Mouse (Mus musculus) hindbrain, embryonic 16.5 days (tissue): Measurements from ENCODE around the gene Tnfrsf23. TPM values are rescaled to one million over a fixed set of nuclear protein-coding genes. Genes with fewer than 3 reads are reported as not detected.

Experiments
- ATAC-seq: fragments of 200-750 bp; cut with Nextera tagmentation; 2 replicates; pipeline ENCODE4 v1.8.0; 2017; ENCODE audit warnings: moderate TSS enrichment, moderate library complexity
- H3K27ac ChIP-seq: fragments of 300-500 bp; sonication (generic); 2 replicates; pipeline ENCODE4 v1.5.1; 2014; ENCODE audit warnings: low read depth, mild to moderate bottlenecking, control low read depth, low read length, moderate library complexity
- H3K27me3 ChIP-seq: fragments of 300-500 bp; sonication (generic); replicated peaks from 2 replicates; pipeline ENCODE4 v1.6.1; 2014; ENCODE audit warnings: low read length; ENCODE audit not compliant: control insufficient read depth, insufficient read depth
- H3K36me3 ChIP-seq: fragments of 300-500 bp; sonication (generic); 2 replicates; pipeline ENCODE4 v1.6.1; 2014; ENCODE audit warnings: mild to moderate bottlenecking, low read length, moderate library complexity, mixed read lengths; ENCODE audit not compliant: control insufficient read depth, insufficient read depth
- H3K4me1 ChIP-seq: fragments of 300-500 bp; sonication (generic); 2 replicates; pipeline ENCODE4 v1.6.1; 2014; ENCODE audit warnings: low read depth, low read length; ENCODE audit not compliant: control insufficient read depth, insufficient read depth
- H3K4me2 ChIP-seq: fragments of 300-500 bp; sonication (generic); 2 replicates; pipeline ENCODE4 v1.6.1; 2014; ENCODE audit warnings: mild to moderate bottlenecking, low read length, control low read depth, moderate library complexity
- H3K4me3 ChIP-seq: fragments of 300-500 bp; sonication (generic); 2 replicates; pipeline ENCODE4 v1.5.1; 2014; ENCODE audit warnings: mild to moderate bottlenecking, low read length, control low read depth, moderate library complexity
- H3K9ac ChIP-seq: fragments of 300-500 bp; sonication (generic); 2 replicates; pipeline ENCODE4 v1.6.1; 2014; ENCODE audit warnings: low read depth, mild to moderate bottlenecking, control low read depth, low read length, moderate library complexity
- H3K9me3 ChIP-seq: fragments of 300-500 bp; sonication (generic); 2 replicates; pipeline ENCODE4 v1.6.1; 2014; ENCODE audit warnings: mild to moderate bottlenecking, low read length, moderate library complexity; ENCODE audit not compliant: control insufficient read depth
- WGBS: fragments of 180-500 bp; shearing (Covaris S2); extraction: QIAGEN DNeasy Blood & Tissue Kit; methylation state at CpG from one replicate; pipeline ENCODE4 v1.1.7; 2014; 5-methylcytosine and 5-hydroxymethylcytosine counted together
- polyA plus RNA-seq: library from polyadenylated mRNA; unstranded; fragments of >200 nt; fragmentation: Nextera tagmentation; extraction: Ambion mirVana; gene quantifications from 2 replicates; pipeline ENCODE4 v1.2.1, GENCODE M21; 2015

The Tnfrsf23 gene
- 0.71 and 1.5 TPM in 2 replicates for polyA plus RNA-seq

DNA sequence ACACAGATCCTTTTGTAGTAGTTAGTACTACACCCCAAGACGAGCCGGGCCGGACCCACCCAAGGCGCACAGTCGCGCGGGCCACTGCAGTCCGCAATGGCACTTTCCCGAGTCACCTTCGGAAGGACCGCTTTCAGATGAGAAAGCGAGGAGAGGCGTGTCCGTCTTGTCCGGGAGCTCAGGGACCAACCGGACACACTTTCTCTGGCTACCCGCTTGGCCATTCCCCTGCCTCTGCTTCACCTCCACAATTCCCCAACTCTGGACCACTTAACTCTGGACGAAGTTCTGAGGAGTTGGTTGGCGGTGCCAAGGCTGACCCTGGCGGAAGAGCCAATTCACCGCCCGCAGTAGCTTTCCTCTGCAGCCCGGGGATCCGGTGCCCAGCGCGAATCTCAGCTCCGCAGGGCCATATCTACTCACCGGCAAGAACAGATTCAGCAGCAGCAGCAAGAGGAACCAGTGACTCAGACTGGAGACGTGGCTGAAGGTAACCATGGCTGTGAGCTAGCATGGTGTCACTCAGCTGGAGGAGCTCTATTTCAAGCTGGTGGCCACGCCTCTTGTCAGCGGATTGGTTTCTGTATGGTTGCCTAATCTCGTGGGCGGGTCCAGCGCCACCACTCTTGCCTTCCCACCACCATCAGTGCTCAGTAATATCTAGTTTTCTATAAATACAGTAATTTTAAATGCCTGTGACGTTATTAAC, at the start of gene Tnfrsf23:
Gene Tnfrsf23, minus strand, starts transcription at position 514 of the 709 bp plus-strand sequence.
- H3K4me3 ChIP-seq = peak within 1 kb of the TSS; percentile 46
- H3K9ac ChIP-seq = no peak within 1 kb of the TSS
- no peaks in the 10 kb centered on the region for H3K27me3 ChIP-seq
- ATAC-seq = peak; percentile 93
- H3K9me3 ChIP-seq = no peaks in the 10 kb centered on the region
- H3K36me3 ChIP-seq = peaks cover 15% of the 10 kb centered on the region
- no peak within 1 kb of the TSS for H3K27ac ChIP-seq
- H3K4me2 ChIP-seq = peak within 1 kb of the TSS; percentile 81
- WGBS = 5% methylated on average over 35 of the region's 35 CpGs
- H3K4me1 ChIP-seq = no peaks in the 10 kb centered on the region

DNA sequence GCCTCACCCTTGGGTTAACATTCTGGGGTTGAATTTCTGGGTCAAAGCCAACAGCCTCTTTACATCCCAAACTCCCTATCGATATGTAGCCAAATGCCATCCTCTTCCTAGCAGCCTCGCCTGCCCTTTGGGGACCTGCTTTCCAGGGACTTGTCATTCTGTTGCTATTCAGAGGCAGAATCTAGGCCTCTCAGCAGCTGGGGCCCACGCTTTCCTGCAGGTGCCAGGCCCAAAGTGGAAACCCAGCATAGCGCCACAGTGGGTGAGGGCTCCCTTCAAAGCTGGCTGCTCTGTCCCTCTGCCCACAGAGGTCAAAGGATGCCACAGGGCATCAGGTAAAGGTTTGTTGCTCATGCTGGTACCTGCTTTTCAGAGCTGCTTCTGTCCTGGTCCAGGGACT, 48.1 kb upstream of the Tnfrsf23 start:
- Histone ChIP-seq H3K4me3 (no peak overlapping the region), H3K36me3 (no peaks in the 10 kb centered on the region), H3K27ac (no peak overlapping the region), H3K9ac (no peak overlapping the region), H3K4me2 (no peak overlapping the region), H3K9me3 (no peaks in the 10 kb centered on the region), H3K4me1 (peaks cover 18% of the 10 kb centered on the region), H3K27me3 (no peaks in the 10 kb centered on the region)
- no peak for ATAC-seq
- 76% methylated on average over 4 of the region's 4 CpGs for WGBS

DNA sequence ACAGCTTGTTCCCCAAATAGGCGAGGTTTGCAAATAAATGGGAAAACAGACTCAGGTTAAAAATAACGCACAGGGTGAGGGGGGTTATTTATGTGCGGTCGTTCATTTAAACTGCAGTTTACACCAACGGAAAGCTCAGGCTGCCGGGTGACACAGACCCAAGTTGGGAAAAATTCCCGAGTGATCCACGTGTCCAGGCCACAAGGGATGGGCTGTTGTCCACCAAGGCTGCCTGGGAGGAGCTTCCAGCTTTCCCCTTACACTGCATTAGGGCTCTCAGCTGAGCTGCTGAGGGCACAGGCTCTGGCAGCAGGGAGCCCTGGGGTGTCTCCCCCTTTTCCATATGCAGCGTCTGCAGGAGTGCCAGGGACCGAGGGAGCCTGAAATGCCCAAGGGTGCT, 44.2 kb upstream of the Tnfrsf23 start:
- H3K9me3 ChIP-seq = no peaks in the 10 kb centered on the region
- H3K36me3 ChIP-seq = no peaks in the 10 kb centered on the region
- no peaks in the 10 kb centered on the region; the same call in 1 of the 2 replicates for H3K4me1 ChIP-seq
- 80% methylated on average over 10 of the region's 10 CpGs for WGBS
- ATAC-seq = no peak
- no peak overlapping the region for H3K27ac ChIP-seq
- H3K4me3 ChIP-seq = no peak overlapping the region
- H3K9ac ChIP-seq = no peak overlapping the region
- H3K4me2 ChIP-seq = no peak overlapping the region
- no peaks in the 10 kb centered on the region for H3K27me3 ChIP-seq

DNA sequence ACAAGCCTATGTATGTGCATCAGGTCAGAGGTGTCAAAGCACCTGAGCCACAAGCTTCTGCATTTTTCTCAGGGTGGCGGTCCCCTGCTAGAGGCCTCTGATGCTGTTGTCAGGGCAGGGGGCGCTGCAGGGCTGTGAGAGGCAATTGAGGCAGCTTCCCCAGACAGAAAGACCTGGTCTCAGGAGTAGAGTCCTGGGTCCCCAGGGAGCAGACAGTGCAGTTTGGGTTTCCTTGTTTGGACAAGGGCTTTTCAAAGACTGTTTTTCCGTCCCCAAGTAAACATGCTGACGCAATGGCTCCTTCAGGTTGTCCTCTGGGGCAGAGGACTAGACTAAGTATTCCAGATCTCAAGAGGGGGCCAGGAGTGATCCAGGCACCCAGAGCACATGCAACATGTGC, 40.7 kb upstream of the Tnfrsf23 start:
- 78% methylated on average over 4 of the region's 4 CpGs for WGBS
- Histone ChIP-seq H3K9ac (no peak overlapping the region), H3K27me3 (no peaks in the 10 kb centered on the region), H3K9me3 (no peaks in the 10 kb centered on the region), H3K4me2 (no peak overlapping the region), H3K36me3 (no peaks in the 10 kb centered on the region), H3K4me3 (no peak overlapping the region), H3K27ac (no peak overlapping the region), H3K4me1 (no peaks in the 10 kb centered on the region; the same call in 1 of the 2 replicates)
- ATAC-seq = no peak

DNA sequence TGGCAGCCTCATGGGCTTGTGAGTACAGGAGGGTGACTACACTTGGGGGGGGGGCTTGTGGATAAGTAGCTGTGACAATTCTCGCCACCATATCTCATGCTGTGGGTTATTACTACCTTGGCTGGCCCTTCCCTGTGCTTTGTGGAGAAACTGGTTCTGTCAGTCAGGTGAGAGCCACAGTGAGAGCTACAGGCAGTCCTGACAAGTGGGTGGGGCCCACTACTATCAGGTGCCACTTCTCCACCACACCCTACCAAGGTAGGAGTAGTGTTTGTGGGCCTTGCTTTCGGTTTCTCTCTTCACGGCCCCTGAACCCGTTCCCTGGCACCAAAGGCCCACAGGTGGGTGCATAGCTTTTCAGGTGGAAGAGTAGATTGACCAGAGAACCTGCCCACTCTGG, 38.2 kb upstream of the Tnfrsf23 start:
- WGBS = 94% methylated on average over 4 of the region's 4 CpGs
- H3K9ac ChIP-seq = no peak overlapping the region

DNA sequence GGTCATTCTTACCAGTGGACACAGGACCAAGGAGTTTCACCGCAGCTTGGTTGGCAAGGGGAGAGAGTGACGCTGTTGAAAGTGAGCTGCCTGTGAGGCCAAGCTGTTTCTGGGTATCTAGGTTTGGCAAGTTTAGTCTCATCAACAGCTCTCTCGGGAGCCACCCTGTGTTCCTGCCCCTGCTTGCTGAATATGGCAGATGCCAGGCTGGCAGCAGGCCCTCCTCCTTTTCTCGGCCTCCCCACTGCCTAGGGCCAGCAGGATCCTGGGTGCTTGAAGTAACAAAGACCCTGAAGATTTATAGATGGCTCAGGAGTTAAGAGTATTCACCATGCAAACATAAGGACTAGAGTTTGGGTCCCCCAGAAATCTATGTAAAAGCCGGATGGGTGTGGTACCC, 37.0 kb upstream of the Tnfrsf23 start:
- no peaks in the 10 kb centered on the region for H3K4me1 ChIP-seq
- no peaks in the 10 kb centered on the region for H3K36me3 ChIP-seq
- no peaks in the 10 kb centered on the region for H3K9me3 ChIP-seq
- no peak overlapping the region for H3K4me3 ChIP-seq
- H3K27ac ChIP-seq = no peak overlapping the region
- no peak overlapping the region for H3K9ac ChIP-seq
- 71% methylated on average over 5 of the region's 5 CpGs for whole genome bisulfite sequencing
- H3K4me2 ChIP-seq = no peak overlapping the region
- H3K27me3 ChIP-seq = no peaks in the 10 kb centered on the region
- no peak for ATAC-seq

More for the DNA sequence above, 38.2 kb upstream of the Tnfrsf23 start:
- H3K27ac ChIP-seq = no peak overlapping the region
- H3K9me3 ChIP-seq = no peaks in the 10 kb centered on the region
- H3K36me3 ChIP-seq = no peaks in the 10 kb centered on the region
- no peak overlapping the region for H3K4me3 ChIP-seq
- no peak overlapping the region for H3K4me2 ChIP-seq
- H3K4me1 ChIP-seq = no peaks in the 10 kb centered on the region
- ATAC-seq = no peak
- no peaks in the 10 kb centered on the region for H3K27me3 ChIP-seq

DNA sequence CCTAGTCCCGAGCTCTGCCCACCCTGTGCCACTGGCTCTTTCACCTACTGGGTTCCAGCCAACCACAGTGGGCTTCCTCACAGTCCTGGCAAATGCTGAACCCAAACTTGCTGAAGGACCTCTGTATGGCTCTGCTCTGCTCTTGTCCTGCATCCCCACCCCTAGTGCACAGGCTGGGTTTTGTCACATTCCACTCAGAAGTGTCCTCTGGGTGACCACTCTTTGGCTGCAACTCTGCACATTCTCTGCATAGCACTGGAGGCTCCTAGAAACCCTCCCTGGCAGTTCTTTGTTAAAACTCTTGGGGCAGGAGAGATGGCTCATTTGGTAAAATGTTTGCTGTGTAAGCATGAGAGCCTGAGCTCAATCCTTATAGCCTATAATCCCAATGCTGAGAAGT, 32.1 kb upstream of the Tnfrsf23 start:
- H3K9me3 ChIP-seq = no peaks in the 10 kb centered on the region
- WGBS = 61% methylated on average over 1 of the region's 1 CpGs
- H3K9ac ChIP-seq = no peak overlapping the region
- no peaks in the 10 kb centered on the region for H3K4me1 ChIP-seq
- H3K36me3 ChIP-seq = peaks cover 10% of the 10 kb centered on the region
- no peak for ATAC-seq
- no peak overlapping the region for H3K4me2 ChIP-seq
- H3K27ac ChIP-seq = no peak overlapping the region
- H3K4me3 ChIP-seq = no peak overlapping the region
- H3K27me3 ChIP-seq = no peaks in the 10 kb centered on the region

DNA sequence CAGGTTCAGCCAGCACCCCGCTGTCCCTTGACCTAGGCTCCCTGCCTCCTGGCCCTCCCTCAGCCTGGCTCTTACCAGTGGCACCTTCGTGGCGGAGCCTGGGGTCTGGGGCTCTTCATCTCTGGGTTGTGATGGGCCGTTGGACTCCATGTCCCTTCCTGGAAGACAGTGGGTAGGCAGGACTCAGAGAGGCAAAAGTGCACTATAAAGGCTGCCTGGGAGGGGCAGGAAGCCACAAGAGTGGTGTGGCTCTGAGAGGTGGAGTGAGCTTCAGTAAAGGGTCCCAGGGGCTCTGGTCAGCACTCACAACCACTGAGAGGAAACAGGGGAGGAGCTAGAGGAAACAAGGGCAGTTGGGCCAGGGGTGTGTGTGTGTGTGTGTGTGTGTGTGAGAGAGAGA, 27.7 kb upstream of the Tnfrsf23 start:
- WGBS = 81% methylated on average over 4 of the region's 4 CpGs
- peaks cover 20% of the 10 kb centered on the region for H3K36me3 ChIP-seq
- peaks cover 4% of the 10 kb centered on the region; the same call in 1 of the 2 replicates for H3K4me1 ChIP-seq
- H3K9ac ChIP-seq = no peak overlapping the region
- H3K27ac ChIP-seq = no peak overlapping the region
- H3K4me2 ChIP-seq = no peak overlapping the region
- ATAC-seq = no peak
- no peaks in the 10 kb centered on the region for H3K9me3 ChIP-seq
- H3K27me3 ChIP-seq = no peaks in the 10 kb centered on the region
- H3K4me3 ChIP-seq = no peak overlapping the region

DNA sequence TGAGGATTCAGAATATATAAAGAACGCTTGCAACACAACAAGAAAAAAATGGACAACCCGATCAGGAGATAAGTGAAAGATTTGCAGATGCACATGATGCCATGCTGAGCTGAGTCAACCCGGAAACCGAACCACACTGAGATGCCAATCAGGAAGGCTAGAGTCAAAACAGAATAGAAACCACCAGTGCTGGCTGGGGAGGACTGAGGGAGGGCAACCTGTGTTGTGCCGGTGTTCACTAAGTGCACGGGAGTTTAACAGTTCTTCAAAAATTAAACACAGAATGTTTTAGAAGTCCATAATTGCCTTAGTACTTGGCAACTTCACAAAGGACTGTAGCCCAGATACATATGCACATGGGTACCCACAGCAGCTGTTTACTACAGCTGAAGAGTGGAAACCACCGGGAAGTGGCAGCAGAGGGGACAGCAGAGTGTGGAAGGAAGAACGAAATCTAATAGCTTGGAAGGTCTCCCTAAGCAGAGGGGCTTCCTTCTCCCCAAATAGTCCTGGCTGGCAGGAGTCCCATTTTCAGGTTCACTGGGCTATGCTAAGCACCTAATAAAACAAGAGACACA, 27.2 kb upstream of the Tnfrsf23 start:
- 77% methylated on average over 8 of the region's 8 CpGs for WGBS
- Histone ChIP-seq H3K4me3 (no peak overlapping the region), H3K9me3 (no peaks in the 10 kb centered on the region), H3K27ac (no peak overlapping the region), H3K9ac (no peak overlapping the region), H3K36me3 (peaks cover 20% of the 10 kb centered on the region), H3K27me3 (no peaks in the 10 kb centered on the region), H3K4me1 (peaks cover 4% of the 10 kb centered on the region; the same call in 1 of the 2 replicates), H3K4me2 (no peak overlapping the region)
- no peak for ATAC-seq
